Mouse (Mus musculus): ENCODE measurements at regions not wholly inside any gene's neighbourhood (a gene's known extent, or its start where the extent isn't known, plus 50 kb on each side); places are given as distances from the start of the nearest gene placed in this dataset.

GRCm38 (mm10) chr12:6211266-6211665, 835.8 kb upstream of the Klhl29 start:
- Histone ChIP-seq H3K4me3 (no peak overlapping the region), H3K4me1 (no peaks in the 10 kb centered on the region), H3K9ac (no peak overlapping the region), H3K27ac (no peak overlapping the region), H3K4me2 (no peak overlapping the region), H3K9me3 (no peaks in the 10 kb centered on the region), H3K36me3 (no peaks in the 10 kb centered on the region), H3K27me3 (no peaks in the 10 kb centered on the region)
- 71% methylated on average over 1 of the region's 1 CpGs for WGBS
- no peak for ATAC-seq (ENCODE audit: insufficient number of reproducible peaks, insufficient read depth, low FRiP score, low TSS enrichment, low read depth)

DNA sequence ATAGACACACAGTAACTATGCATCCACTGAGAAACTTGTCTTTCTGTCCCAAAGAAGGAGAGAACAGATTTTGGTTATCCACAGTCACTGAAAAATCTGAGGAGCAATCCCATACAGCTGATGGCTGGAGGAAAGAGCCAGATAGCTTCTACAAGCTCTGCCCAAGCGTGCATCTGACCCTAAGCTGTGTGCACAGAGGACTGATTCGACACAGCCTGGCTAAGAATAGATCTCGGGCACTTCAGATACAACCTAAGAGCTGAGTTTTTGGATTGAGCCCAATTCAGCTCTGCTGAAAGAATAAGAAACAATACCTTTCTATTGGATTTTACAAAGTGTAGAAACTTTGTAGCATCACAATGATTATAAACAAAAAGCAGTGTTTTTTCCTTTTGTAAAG, 813.8 kb upstream of the Klhl29 start:
- H3K27me3 ChIP-seq = no peaks in the 10 kb centered on the region

DNA sequence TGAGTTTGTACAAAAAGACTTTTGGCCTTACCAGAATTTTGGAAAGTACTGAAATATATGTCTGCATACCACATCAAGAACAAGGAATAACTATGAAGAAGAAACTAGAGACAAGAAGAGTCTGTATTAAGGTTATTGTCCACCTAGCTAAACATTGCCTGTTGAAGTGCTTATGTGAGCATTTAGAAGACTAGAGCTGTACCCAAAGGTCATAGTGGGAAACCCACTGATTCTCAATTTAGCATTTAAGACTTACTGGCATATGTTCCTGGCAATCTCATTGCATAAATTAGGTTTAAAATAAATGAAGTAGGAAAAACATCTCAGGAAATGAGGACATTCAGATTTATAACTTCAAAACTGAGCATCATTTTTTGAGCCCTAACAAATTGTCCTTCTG, 793.3 kb upstream of the Klhl29 start:
- no peak overlapping the region for H3K4me3 ChIP-seq
- H3K4me2 ChIP-seq = no peak overlapping the region
- no peaks in the 10 kb centered on the region for H3K9me3 ChIP-seq
- H3K4me1 ChIP-seq = no peaks in the 10 kb centered on the region
- H3K36me3 ChIP-seq = no peaks in the 10 kb centered on the region
- H3K27ac ChIP-seq = no peak overlapping the region
- ATAC-seq (ENCODE audit: insufficient number of reproducible peaks, insufficient read depth, low FRiP score, low TSS enrichment, low read depth) = no peak
- no peaks in the 10 kb centered on the region for H3K27me3 ChIP-seq
- no peak overlapping the region for H3K9ac ChIP-seq

More for the DNA sequence above, 813.8 kb upstream of the Klhl29 start:
- 82% methylated on average over 3 of the region's 3 CpGs for WGBS
- H3K4me3 ChIP-seq = no peak overlapping the region
- ATAC-seq (ENCODE audit: insufficient number of reproducible peaks, insufficient read depth, low FRiP score, low TSS enrichment, low read depth) = no peak
- no peaks in the 10 kb centered on the region for H3K36me3 ChIP-seq
- no peaks in the 10 kb centered on the region for H3K4me1 ChIP-seq
- no peak overlapping the region for H3K4me2 ChIP-seq
- no peak overlapping the region for H3K9ac ChIP-seq
- H3K9me3 ChIP-seq = no peaks in the 10 kb centered on the region
- no peak overlapping the region for H3K27ac ChIP-seq

DNA sequence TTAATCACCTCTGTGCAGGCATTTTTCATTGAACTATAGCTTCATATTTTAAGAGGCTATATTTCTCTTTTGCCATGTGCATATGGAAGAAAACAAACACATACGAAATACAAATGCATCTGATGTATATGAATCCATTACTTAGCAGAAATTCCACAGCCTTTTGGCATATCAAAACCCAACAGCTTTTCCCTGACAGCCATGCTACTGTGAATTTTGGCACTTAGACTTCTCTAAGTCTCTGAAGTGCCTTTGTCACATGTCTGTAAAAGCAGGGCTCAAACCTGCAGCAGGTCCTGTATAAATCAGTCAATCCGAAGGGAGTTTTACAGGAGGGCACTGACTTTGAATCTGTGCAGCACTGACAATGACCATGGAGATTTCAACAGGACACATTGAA, 778.8 kb upstream of the Klhl29 start:
- WGBS = 74% methylated on average over 2 of the region's 2 CpGs
- Histone ChIP-seq H3K36me3 (no peaks in the 10 kb centered on the region), H3K27me3 (no peaks in the 10 kb centered on the region), H3K9ac (no peak overlapping the region), H3K4me3 (no peak overlapping the region), H3K4me1 (no peaks in the 10 kb centered on the region), H3K9me3 (no peaks in the 10 kb centered on the region), H3K4me2 (no peak overlapping the region), H3K27ac (no peak overlapping the region)
- no peak for ATAC-seq (ENCODE audit: insufficient number of reproducible peaks, insufficient read depth, low FRiP score, low TSS enrichment, low read depth)

DNA sequence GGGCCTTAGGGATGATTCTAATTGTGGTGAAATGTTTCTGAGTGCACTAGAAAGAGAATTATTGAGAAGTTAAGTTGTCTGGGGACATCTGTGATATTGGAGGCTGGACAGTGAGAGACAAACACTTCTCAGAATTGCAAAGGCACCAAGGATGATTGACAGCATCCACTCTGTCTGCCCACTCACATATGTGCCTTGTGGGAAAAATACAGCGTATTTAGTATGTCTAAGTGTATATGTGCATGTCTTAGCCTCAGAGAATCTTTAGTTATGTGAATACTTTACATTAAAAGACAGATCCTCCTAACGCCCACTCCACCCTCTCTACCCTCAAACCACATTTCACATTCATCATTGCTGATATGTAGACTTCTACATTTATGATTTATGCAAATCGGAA, 776.0 kb upstream of the Klhl29 start:
- Histone ChIP-seq H3K9ac (no peak overlapping the region), H3K4me3 (no peak overlapping the region), H3K27me3 (no peaks in the 10 kb centered on the region), H3K9me3 (no peaks in the 10 kb centered on the region), H3K27ac (no peak overlapping the region), H3K4me1 (no peaks in the 10 kb centered on the region), H3K4me2 (no peak overlapping the region), H3K36me3 (no peaks in the 10 kb centered on the region)
- 91% methylated on average over 3 of the region's 3 CpGs for WGBS
- no peak for ATAC-seq (ENCODE audit: insufficient number of reproducible peaks, insufficient read depth, low FRiP score, low TSS enrichment, low read depth)

DNA sequence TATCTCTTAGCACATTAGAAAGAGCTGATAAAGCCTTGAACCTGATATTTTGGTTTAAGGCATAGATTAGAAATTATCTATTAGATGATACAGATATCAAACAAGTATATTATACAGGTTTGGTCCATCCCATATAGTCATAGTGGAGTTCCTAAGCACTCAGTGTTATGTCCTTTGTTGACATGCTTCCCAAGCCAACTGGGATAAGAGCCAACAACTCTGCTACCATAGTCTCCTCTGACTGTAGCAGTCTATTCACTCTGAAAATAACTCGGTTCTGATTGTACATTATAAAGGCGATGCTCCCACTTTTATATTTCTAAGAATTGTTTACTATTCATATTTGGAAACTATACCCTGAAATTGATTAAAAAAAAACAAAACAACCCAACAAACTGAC, 757.0 kb upstream of the Klhl29 start:
- no peaks in the 10 kb centered on the region for H3K36me3 ChIP-seq
- ATAC-seq (ENCODE audit: insufficient number of reproducible peaks, insufficient read depth, low FRiP score, low TSS enrichment, low read depth) = no peak
- WGBS = 90% methylated on average over 2 of the region's 2 CpGs
- H3K4me2 ChIP-seq = no peak overlapping the region
- H3K9ac ChIP-seq = no peak overlapping the region
- no peak overlapping the region for H3K27ac ChIP-seq
- H3K9me3 ChIP-seq = no peaks in the 10 kb centered on the region
- no peaks in the 10 kb centered on the region for H3K4me1 ChIP-seq
- H3K27me3 ChIP-seq = no peaks in the 10 kb centered on the region
- no peak overlapping the region for H3K4me3 ChIP-seq

DNA sequence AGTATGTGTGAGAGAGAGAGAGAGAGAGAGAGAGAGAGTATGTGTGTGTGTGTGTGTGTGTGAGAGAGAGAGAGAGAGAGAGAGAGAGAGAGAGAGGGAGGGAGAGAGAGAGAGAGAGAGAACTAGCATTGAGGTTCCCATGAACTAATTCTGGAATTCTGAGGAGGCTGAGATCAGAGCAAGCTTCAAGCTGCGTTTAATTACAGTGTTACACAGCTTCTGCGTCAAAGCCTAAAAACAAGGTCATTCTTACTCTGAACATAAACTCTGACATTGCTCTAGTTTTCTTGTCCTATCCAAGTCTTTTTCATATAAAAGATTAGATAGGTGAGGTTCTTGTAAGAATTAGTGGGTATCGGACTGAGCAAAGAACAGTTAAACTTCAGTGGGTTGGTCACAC, 744.1 kb upstream of the Klhl29 start:
- no peak for ATAC-seq (ENCODE audit: insufficient number of reproducible peaks, insufficient read depth, low FRiP score, low TSS enrichment, low read depth)
- H3K4me1 ChIP-seq = peaks cover 5% of the 10 kb centered on the region; the same call in 1 of the 2 replicates
- no peak overlapping the region for H3K9ac ChIP-seq
- no peaks in the 10 kb centered on the region for H3K36me3 ChIP-seq
- no peak overlapping the region for H3K4me3 ChIP-seq
- H3K27ac ChIP-seq = no peak overlapping the region
- WGBS = 64% methylated on average over 3 of the region's 3 CpGs
- H3K27me3 ChIP-seq = no peaks in the 10 kb centered on the region
- no peak overlapping the region for H3K4me2 ChIP-seq
- H3K9me3 ChIP-seq = no peaks in the 10 kb centered on the region

GRCm38 (mm10) chr12:6115254-6115653, 739.8 kb upstream of the Klhl29 start:
- Histone ChIP-seq H3K4me3 (no peak overlapping the region), H3K27me3 (no peaks in the 10 kb centered on the region), H3K9me3 (no peaks in the 10 kb centered on the region), H3K27ac (no peak overlapping the region), H3K4me2 (no peak overlapping the region), H3K36me3 (no peaks in the 10 kb centered on the region), H3K9ac (no peak overlapping the region), H3K4me1 (peaks cover 5% of the 10 kb centered on the region; the same call in 1 of the 2 replicates)
- 80% methylated on average over 1 of the region's 1 CpGs for WGBS
- ATAC-seq (ENCODE audit: insufficient number of reproducible peaks, insufficient read depth, low FRiP score, low TSS enrichment, low read depth) = no peak

DNA sequence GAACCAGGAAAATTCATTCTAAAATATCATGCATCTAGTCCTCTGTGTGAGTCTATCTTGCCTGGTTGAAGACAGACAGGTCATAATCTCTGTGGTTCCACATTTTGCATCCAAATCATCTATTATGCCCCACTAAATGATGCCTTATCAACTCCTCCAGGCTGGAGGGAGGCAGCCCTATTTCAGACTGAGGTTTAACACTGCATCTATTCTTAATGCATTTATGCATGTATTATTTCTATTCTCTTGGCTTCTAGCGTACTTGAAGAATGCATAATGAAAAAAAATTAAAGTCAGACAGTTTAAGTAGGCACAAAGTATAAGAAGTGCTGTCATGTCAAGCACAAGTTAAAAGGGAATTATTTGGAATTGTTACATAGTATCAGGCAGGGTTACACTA, 721.8 kb upstream of the Klhl29 start:
- Histone ChIP-seq H3K4me2 (no peak overlapping the region), H3K27ac (no peak overlapping the region), H3K27me3 (no peaks in the 10 kb centered on the region), H3K9ac (no peak overlapping the region), H3K4me3 (no peak overlapping the region), H3K9me3 (no peaks in the 10 kb centered on the region), H3K4me1 (no peaks in the 10 kb centered on the region), H3K36me3 (no peaks in the 10 kb centered on the region)
- WGBS = 64% methylated on average over 1 of the region's 1 CpGs
- no peak for ATAC-seq (ENCODE audit: insufficient number of reproducible peaks, insufficient read depth, low FRiP score, low TSS enrichment, low read depth)

GRCm38 (mm10) chr12:6087627-6088350, 712.3 kb upstream of the Klhl29 start:
- no peaks in the 10 kb centered on the region for H3K9me3 ChIP-seq
- ATAC-seq (ENCODE audit: insufficient number of reproducible peaks, insufficient read depth, low FRiP score, low TSS enrichment, low read depth) = no peak
- 47% methylated on average over 3 of the region's 3 CpGs for WGBS
- no peak overlapping the region for H3K27ac ChIP-seq
- H3K9ac ChIP-seq = no peak overlapping the region
- no peaks in the 10 kb centered on the region for H3K36me3 ChIP-seq
- peaks cover 8% of the 10 kb centered on the region; the same call in 1 of the 2 replicates for H3K4me1 ChIP-seq
- no peak overlapping the region for H3K4me2 ChIP-seq
- H3K27me3 ChIP-seq = no peaks in the 10 kb centered on the region
- no peak overlapping the region for H3K4me3 ChIP-seq

- no peak overlapping the region for H3K9ac ChIP-seq
- no peak for ATAC-seq (ENCODE audit: insufficient number of reproducible peaks, insufficient read depth, low FRiP score, low TSS enrichment, low read depth)
- H3K36me3 ChIP-seq = no peaks in the 10 kb centered on the region
- H3K4me2 ChIP-seq = no peak overlapping the region
- H3K27ac ChIP-seq = no peak overlapping the region
- no peaks in the 10 kb centered on the region for H3K9me3 ChIP-seq
- 50% methylated on average over 2 of the region's 2 CpGs for WGBS
- no peak overlapping the region for H3K4me3 ChIP-seq
- H3K4me1 ChIP-seq = peaks cover 8% of the 10 kb centered on the region; the same call in 1 of the 2 replicates
- H3K27me3 ChIP-seq = no peaks in the 10 kb centered on the region
Measured at GRCm38 (mm10) chr12:6087071-6087470, 711.6 kb upstream of the Klhl29 start.

GRCm38 (mm10) chr12:6046866-6047689, 671.6 kb upstream of the Klhl29 start:
- Histone ChIP-seq H3K4me3 (no peak overlapping the region), H3K9me3 (no peaks in the 10 kb centered on the region), H3K27ac (no peak overlapping the region), H3K4me1 (no peaks in the 10 kb centered on the region), H3K9ac (no peak overlapping the region), H3K4me2 (no peak overlapping the region), H3K36me3 (no peaks in the 10 kb centered on the region), H3K27me3 (no peaks in the 10 kb centered on the region)
- WGBS = 68% methylated on average over 9 of the region's 9 CpGs
- ATAC-seq (ENCODE audit: insufficient number of reproducible peaks, insufficient read depth, low FRiP score, low TSS enrichment, low read depth) = no peak
